Mouse (Mus musculus) natural killer cell, adult 2 months (primary cell): ENCODE measurements around the gene Cnih3.

Experiments used
- DNase-seq, 2 experiments: peaks; one replicate each; pipeline ENCODE4 v3.0.0; 2022; ENCODE audit warnings: low spot score in 2 of 2

The Cnih3 gene

GRCm38 (mm10) chr1:181453106-181453505, 100.7 kb downstream of the Cnih3 start:
- no peak for DNase-seq

GRCm38 (mm10) chr1:181456911-181457310, 104.5 kb downstream of the Cnih3 start:
- DNase-seq: peak; percentile 51 to 73

GRCm38 (mm10) chr1:181459431-181460105, 107.1 kb downstream of the Cnih3 start:
- DNase-seq: peak; percentile 53 to 79

- no peak for DNase-seq
Observed at GRCm38 (mm10) chr1:181460283-181460682, 107.9 kb downstream of the Cnih3 start.

GRCm38 (mm10) chr1:181461484-181461883, 109.1 kb downstream of the Cnih3 start:
- no peak for DNase-seq

- peak in 1 of 2 experiments; percentile 17 for DNase-seq
Observed at GRCm38 (mm10) chr1:181462051-181462905, 109.8 kb downstream of the Cnih3 start.

GRCm38 (mm10) chr1:181462906-181463179, 110.4 kb downstream of the Cnih3 start:
- DNase-seq: no peak

- DNase-seq: peak in 1 of 2 experiments; percentile 7
Observed at GRCm38 (mm10) chr1:181465027-181465426, 112.6 kb downstream of the Cnih3 start.

GRCm38 (mm10) chr1:181466040-181466439, 113.6 kb downstream of the Cnih3 start:
- DNase-seq: no peak

GRCm38 (mm10) chr1:181466601-181467320, 114.3 kb downstream of the Cnih3 start:
- no peak for DNase-seq

- no peak for DNase-seq
Observed at GRCm38 (mm10) chr1:181467321-181467670, 114.9 kb downstream of the Cnih3 start.

- DNase-seq: no peak
Observed at GRCm38 (mm10) chr1:181469415-181469814, 117.0 kb downstream of the Cnih3 start.

- DNase-seq: no peak
Observed at GRCm38 (mm10) chr1:181476141-181476540, 123.7 kb downstream of the Cnih3 start.

GRCm38 (mm10) chr1:181476557-181476956, 124.1 kb downstream of the Cnih3 start:
- DNase-seq: no peak

GRCm38 (mm10) chr1:181484696-181485095, 132.3 kb downstream of the Cnih3 start:
- no peak for DNase-seq

- DNase-seq: no peak
Observed at GRCm38 (mm10) chr1:181503471-181503870, 151.0 kb downstream of the Cnih3 start.

GRCm38 (mm10) chr1:181505367-181505766, 152.9 kb downstream of the Cnih3 start:
- no peak for DNase-seq
